In the genomic region with DNA sequence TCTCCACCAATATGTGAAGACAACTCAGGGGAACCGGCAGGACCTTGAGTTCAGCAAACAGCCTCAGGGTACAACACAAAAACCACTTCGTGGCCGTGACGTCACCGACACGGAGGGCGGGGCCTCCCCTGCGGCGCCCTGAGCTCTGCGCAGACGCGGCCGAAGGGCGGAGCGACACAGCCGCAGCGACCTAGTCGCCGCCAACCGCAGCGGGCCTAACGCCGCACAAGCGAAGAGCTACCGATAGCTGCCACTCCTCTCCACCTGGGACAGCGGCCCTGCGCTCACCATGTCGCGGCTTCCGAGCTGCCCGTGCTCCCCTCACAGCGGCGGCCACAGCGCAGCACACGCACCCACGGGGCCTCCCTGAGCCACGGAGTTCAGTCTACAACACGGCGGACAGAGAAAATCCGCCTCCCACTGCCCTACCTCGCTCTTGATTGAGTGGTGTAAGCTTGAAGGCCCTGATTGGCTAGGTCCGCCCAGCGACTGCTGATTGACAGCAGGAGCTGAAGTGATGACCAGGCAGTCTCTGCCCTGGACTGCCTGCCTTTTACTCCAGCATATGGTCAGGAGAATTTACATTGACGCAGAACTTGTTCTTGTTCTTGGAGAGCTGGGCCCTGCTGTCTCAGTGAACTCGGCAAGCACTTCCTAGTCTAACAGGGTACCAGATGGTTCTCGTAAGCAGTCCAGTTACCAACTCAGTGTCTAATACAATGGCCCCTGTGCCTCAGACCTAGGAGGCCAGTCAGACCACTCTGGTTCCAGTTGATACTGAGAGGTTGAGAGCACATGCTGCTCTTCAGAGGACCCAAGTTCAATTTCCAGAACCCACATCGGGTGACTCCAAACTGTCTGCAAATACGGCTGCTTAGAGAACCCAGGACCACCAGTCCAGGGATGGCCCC, we compare ENCODE assay signal across 8 mouse cellular contexts. TPM values are rescaled to one million over a fixed set of nuclear protein-coding genes. Genes with fewer than 3 reads are reported as not detected.
DNase-seq lines count a peak whose midpoint lies in the region; ATAC-seq and TF ChIP-seq lines count a peak whose summit lies in the region.

A gene (minus strand): TSS at position 427 of the 911 bp plus-strand sequence.

- no peaks in the 10 kb centered on the region for H3K9me3 ChIP-seq in embryonic facial prominence, embryonic 14.5 days (ENCODE audit: control insufficient read depth, low read length)
- H3K9me3 ChIP-seq in limb, embryonic 13.5 days: no peaks in the 10 kb centered on the region
- H3K9me3 ChIP-seq in midbrain, embryonic 16.5 days (replicated peaks; ENCODE audit: control insufficient read depth, low read length, poor library complexity, severe bottlenecking): no peaks in the 10 kb centered on the region

- peak within 1 kb of the TSS; percentile 88 for H3K9ac ChIP-seq in embryonic facial prominence, embryonic 14.5 days (ENCODE audit: low read depth, low read length)
- H3K9ac ChIP-seq in heart, adult 2 months (ENCODE audit: low read depth, low read length): peak within 1 kb of the TSS; percentile 92
- peak within 1 kb of the TSS; percentile 89 for H3K9ac ChIP-seq in limb, embryonic 13.5 days
- peak within 1 kb of the TSS; percentile 95 for H3K9ac ChIP-seq in midbrain, embryonic 16.5 days (ENCODE audit: low read depth, low read length)

- H3K36me3 ChIP-seq in embryonic facial prominence, embryonic 14.5 days (ENCODE audit: control insufficient read depth, insufficient read depth, low read length): peaks cover 4% of the 10 kb centered on the region; the same call in 1 of the 2 replicates
- H3K36me3 ChIP-seq in heart, adult 2 months (ENCODE audit: control insufficient read depth, insufficient read depth, low read length): no peaks in the 10 kb centered on the region
- H3K36me3 ChIP-seq in limb, embryonic 13.5 days: peaks cover 15% of the 10 kb centered on the region
- H3K36me3 ChIP-seq in midbrain, embryonic 16.5 days (ENCODE audit: control insufficient read depth, insufficient read depth, low read length): no peaks in the 10 kb centered on the region; the same call in 1 of the 2 replicates

- H3K4me3 ChIP-seq in embryonic facial prominence, embryonic 14.5 days (ENCODE audit: low read depth, low read length): peak within 1 kb of the TSS; percentile 54
- peak within 1 kb of the TSS; percentile 88 for H3K4me3 ChIP-seq in heart, adult 2 months
- peak within 1 kb of the TSS; percentile 74 for H3K4me3 ChIP-seq in limb, embryonic 13.5 days
- peak within 1 kb of the TSS; percentile 80 for H3K4me3 ChIP-seq in midbrain, embryonic 16.5 days (ENCODE audit: low read depth, low read length)

- peak; percentile 99 for TF ChIP-seq POLR2A in heart, adult 2 months (IDR thresholded peaks at IDR 0.05; ENCODE audit: insufficient read depth, low read depth, low read length)

- TF ChIP-seq CTCF in heart, adult 2 months (IDR thresholded peaks at IDR 0.05): 0 out of 2 replicates have a peak, but pooled peaks have one; percentile 2

- intact Hi-C loops in heart, adult 2 months (cut with DNase I): loop anchor here (1.0 to 5.0 kb wide), 3 partner anchors 23 to 43 kb away; a partner anchor contains a TSS

- H3K4me2 ChIP-seq in embryonic facial prominence, embryonic 14.5 days (ENCODE audit: low read depth, low read length): peak within 1 kb of the TSS; percentile 51
- H3K4me2 ChIP-seq in limb, embryonic 13.5 days (replicated peaks): peak within 1 kb of the TSS; percentile 62
- H3K4me2 ChIP-seq in midbrain, embryonic 16.5 days (ENCODE audit: low read length): peak within 1 kb of the TSS; percentile 53

- H3K79me2 ChIP-seq in heart, adult 2 months (replicated peaks; ENCODE audit: control insufficient read depth, insufficient read depth, low read length): no peaks in the 10 kb centered on the region

- DNase-seq in 3T3-L1 (ENCODE audit: low read depth, low spot score): peak; percentile 99
- DNase-seq in adrenal gland, postnatal 4 days (ENCODE audit: low spot score in 2 of 2): peak; percentile 82 to 91
- DNase-seq in embryonic facial prominence, embryonic 14.5 days (ENCODE audit: low spot score): peak; percentile 97
- peak; percentile 97 to 98 for DNase-seq in heart, adult 2 months
- peak; percentile 93 to 96 for DNase-seq in kidney, adult 8-10 months
- peak; percentile 98 for DNase-seq in spleen, postnatal 10 days (ENCODE audit: low spot score in 2 of 2)

- peak; percentile 63; the same call in 1 of the 2 replicates for TF ChIP-seq EP300 in heart, adult 2 months (IDR thresholded peaks at IDR 0.05; ENCODE audit: insufficient read depth, low read depth, low read length)

- WGBS in embryonic facial prominence, embryonic 14.5 days: 4% methylated on average over 45 of the region's 48 CpGs
- 3% methylated on average over 48 of the region's 48 CpGs for WGBS in heart, adult 2 months
- WGBS in limb, embryonic 13.5 days: 4% methylated on average over 40 of the region's 48 CpGs
- WGBS in midbrain, embryonic 16.5 days: 2% methylated on average over 48 of the region's 48 CpGs

- peak; percentile 99 for ATAC-seq in embryonic facial prominence, embryonic 14.5 days (ENCODE audit: low read depth)
- peak; percentile 99 for ATAC-seq in limb, embryonic 13.5 days (ENCODE audit: low FRiP score, low read depth)
- peak; percentile 99 for ATAC-seq in midbrain, embryonic 16.5 days

- H3K4me1 ChIP-seq in embryonic facial prominence, embryonic 14.5 days (ENCODE audit: control insufficient read depth, insufficient read depth, low read length): peaks cover 11% of the 10 kb centered on the region; the same call in 1 of the 2 replicates
- H3K4me1 ChIP-seq in heart, adult 2 months (ENCODE audit: control insufficient read depth, insufficient read depth, low read length): peaks cover 3% of the 10 kb centered on the region
- H3K4me1 ChIP-seq in limb, embryonic 13.5 days: peaks cover 8% of the 10 kb centered on the region
- peaks cover 16% of the 10 kb centered on the region for H3K4me1 ChIP-seq in midbrain, embryonic 16.5 days (ENCODE audit: control insufficient read depth, insufficient read depth, low read length)

- no peaks in the 10 kb centered on the region for H3K27me3 ChIP-seq in embryonic facial prominence, embryonic 14.5 days (replicated peaks; ENCODE audit: control insufficient read depth, insufficient read depth, low read length)
- no peaks in the 10 kb centered on the region for H3K27me3 ChIP-seq in heart, adult 2 months (ENCODE audit: control insufficient read depth, insufficient read depth, low read length)
- no peaks in the 10 kb centered on the region for H3K27me3 ChIP-seq in limb, embryonic 13.5 days
- H3K27me3 ChIP-seq in midbrain, embryonic 16.5 days (ENCODE audit: control insufficient read depth, insufficient read depth, low read depth, low read length): no peaks in the 10 kb centered on the region

- peak within 1 kb of the TSS; percentile 97 for H3K27ac ChIP-seq in embryonic facial prominence, embryonic 14.5 days (replicated peaks; ENCODE audit: low read depth, low read length)
- peak within 1 kb of the TSS; percentile 99 for H3K27ac ChIP-seq in heart, adult 2 months
- H3K27ac ChIP-seq in limb, embryonic 13.5 days: peak within 1 kb of the TSS; percentile 99
- peak within 1 kb of the TSS; percentile 99 for H3K27ac ChIP-seq in midbrain, embryonic 16.5 days (ENCODE audit: low read length)

RNA-seq across cellular contexts. Expression of the gene that starts here (rescaled TPM):
- total RNA-seq in adrenal gland, postnatal 4 days (2021): 1 to 10 TPM; 5.0 to 6.4 TPM
- 6.4 and 8.3 TPM in 2 replicates for polyA plus RNA-seq in embryonic facial prominence, embryonic 14.5 days (2014; fragmentation: Nextera tagmentation; extraction: Ambion mirVana)
- total RNA-seq in heart, adult 2 months (2021): 1 to 10 TPM; 2.5 to 2.7 TPM
- polyA plus RNA-seq in heart, adult 2 months (2012; rRNA removed): 1.7 and 3.8 TPM in 2 replicates
- 7.7 and 8.1 TPM in 2 replicates for polyA plus RNA-seq in limb, embryonic 13.5 days (2015; fragmentation: Nextera tagmentation; extraction: Ambion mirVana)
- 7.9 and 8.0 TPM in 2 replicates for polyA plus RNA-seq in midbrain, embryonic 16.5 days (2015; fragmentation: Nextera tagmentation; extraction: Ambion mirVana)

Comparison
In these comparisons a context has a peak if more than half of its experiments do, and no peak if none do; other contexts are left out.
1. Peak in every context shown above with its lines: DNase-seq, ATAC-seq, H3K4me3 ChIP-seq and H3K27ac ChIP-seq.